Mouse (Mus musculus) right cerebral cortex, adult 18-20 months (tissue): ENCODE measurements around the gene Dffa.
"Not testable (repeated sequence)": the region's sequence is repeated elsewhere in the genome, so short reads cannot be mapped to it uniquely, and the experiment has no call there.

Source experiments
- DNase-seq: peaks from one replicate; pipeline ENCODE4 v3.0.0; 2022; ENCODE audit warnings: mixed read lengths

The Dffa gene

GRCm38 (mm10) chr4:149099369-149100017, 4.5 kb upstream of the Dffa start, which contains the start of gene Pex14:
Gene Pex14, minus strand, starts transcription at chr4:149099876.
- peak; percentile 94 for DNase-seq

GRCm38 (mm10) chr4:149100449-149100848, 3.5 kb upstream of the Dffa start:
- not testable (repeated sequence) for DNase-seq

GRCm38 (mm10) chr4:149101456-149101855, 2.5 kb upstream of the Dffa start:
- no peak for DNase-seq

GRCm38 (mm10) chr4:149119978-149120562, 16.1 kb downstream of the Dffa start:
- DNase-seq: not testable (repeated sequence)

- no peak for DNase-seq
Observed at GRCm38 (mm10) chr4:149123432-149123831, 19.5 kb downstream of the Dffa start.

- DNase-seq: no peak
Observed at GRCm38 (mm10) chr4:149125341-149126114, 21.6 kb downstream of the Dffa start.

GRCm38 (mm10) chr4:149126115-149126509, 22.2 kb downstream of the Dffa start:
- no peak for DNase-seq

- no peak for DNase-seq
Observed at GRCm38 (mm10) chr4:149126663-149127062, 22.7 kb downstream of the Dffa start, which contains the start of gene Cort. Gene Cort, minus strand, starts transcription at chr4:149126763.

GRCm38 (mm10) chr4:149128467-149128866, 24.5 kb downstream of the Dffa start:
- peak; percentile 21 for DNase-seq

- DNase-seq: no peak
Observed at GRCm38 (mm10) chr4:149131021-149131752, 27.2 kb downstream of the Dffa start.

- DNase-seq: no peak
Observed at GRCm38 (mm10) chr4:149131789-149132565, 28.0 kb downstream of the Dffa start.

- no peak for DNase-seq
Observed at GRCm38 (mm10) chr4:149133395-149133794, 29.4 kb downstream of the Dffa start.

GRCm38 (mm10) chr4:149136116-149136850, 32.3 kb downstream of the Dffa start:
- no peak for DNase-seq

- DNase-seq: peak; percentile 89
Observed at GRCm38 (mm10) chr4:149136982-149137770, 33.2 kb downstream of the Dffa start, which contains the start of gene Cenps. Gene Cenps, minus strand, starts transcription at chr4:149137629.

GRCm38 (mm10) chr4:149138515-149138914, 34.6 kb downstream of the Dffa start:
- DNase-seq: no peak

- no peak for DNase-seq
Observed at GRCm38 (mm10) chr4:149143594-149143993, 39.6 kb downstream of the Dffa start.

GRCm38 (mm10) chr4:149144459-149144858, 40.5 kb downstream of the Dffa start:
- DNase-seq: peak; percentile 81

- no peak for DNase-seq
Observed at GRCm38 (mm10) chr4:149145151-149145550, 41.2 kb downstream of the Dffa start.

GRCm38 (mm10) chr4:149147528-149147927, 43.6 kb downstream of the Dffa start:
- DNase-seq: no peak

GRCm38 (mm10) chr4:149148084-149148483, 44.1 kb downstream of the Dffa start:
- no peak for DNase-seq

GRCm38 (mm10) chr4:149149196-149149595, 45.2 kb downstream of the Dffa start:
- DNase-seq: no peak
